Mouse (Mus musculus) urinary bladder, postnatal 25 days (tissue): ENCODE results near the gene Rpl9-ps1.

Experiments
- DNase-seq: peaks from one replicate; pipeline ENCODE4 v3.0.0; 2022; ENCODE audit warnings: low spot score

Gene Rpl9-ps1

DNA sequence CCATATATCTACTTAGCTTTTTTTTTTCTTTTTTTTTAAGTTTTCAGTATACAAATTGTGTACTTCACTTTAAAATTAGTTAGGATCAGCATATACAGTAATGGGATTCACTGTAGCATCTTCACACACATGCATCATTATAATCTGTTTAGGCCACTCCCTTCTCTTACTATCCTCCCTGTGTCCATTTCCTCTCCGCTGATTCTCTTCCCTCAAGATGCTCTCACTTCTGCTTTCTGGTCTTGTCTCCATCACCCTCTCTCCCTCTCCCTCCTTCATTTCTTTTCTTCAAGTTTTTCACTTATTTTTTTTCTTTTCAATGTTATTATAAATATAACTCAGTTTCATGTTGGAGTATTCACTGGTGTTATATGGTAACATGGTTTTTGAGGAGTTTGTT is 26.4 kb downstream of the Rpl9-ps1 start:
- DNase-seq, result no peak

DNA sequence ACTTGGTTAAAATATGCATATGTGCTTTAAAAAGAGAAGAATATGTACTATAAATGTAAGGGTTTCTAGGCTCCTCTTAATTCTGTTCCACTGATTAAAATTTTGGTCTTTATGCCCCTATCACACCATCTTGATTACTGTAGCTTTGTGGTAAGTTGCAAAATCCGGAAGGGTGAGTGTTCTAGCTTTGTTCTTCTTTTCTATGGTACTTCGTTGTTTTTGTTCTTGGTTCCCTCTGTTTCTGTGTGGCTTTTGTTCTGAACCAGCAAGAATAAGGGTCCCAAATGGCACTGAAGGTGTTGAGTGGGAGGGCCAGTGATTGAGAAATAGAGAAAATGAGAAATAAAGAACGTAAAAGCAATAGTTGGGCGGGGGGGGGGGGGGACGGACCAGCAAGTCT is 27.2 kb downstream of the Rpl9-ps1 start:
- no peak for DNase-seq

DNA sequence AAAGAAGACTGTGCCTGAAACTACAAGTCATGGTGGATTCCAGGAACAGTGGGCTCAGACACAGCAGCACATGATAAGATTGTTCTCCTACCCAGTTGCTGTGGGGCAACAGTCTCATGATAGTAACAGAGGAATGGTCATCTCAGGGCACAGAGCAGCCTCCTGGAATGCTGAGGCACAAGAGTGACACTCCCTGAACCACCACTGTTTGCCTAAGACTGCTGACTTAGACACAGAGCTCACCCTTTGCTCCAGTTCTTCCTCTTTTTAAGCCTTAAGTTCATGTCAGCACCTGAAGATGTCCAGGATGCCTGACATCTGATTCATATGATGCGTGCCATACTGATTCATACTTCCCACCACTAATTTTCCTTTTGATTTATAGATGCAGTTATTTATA is 28.8 kb downstream of the Rpl9-ps1 start:
- no peak for DNase-seq

DNA sequence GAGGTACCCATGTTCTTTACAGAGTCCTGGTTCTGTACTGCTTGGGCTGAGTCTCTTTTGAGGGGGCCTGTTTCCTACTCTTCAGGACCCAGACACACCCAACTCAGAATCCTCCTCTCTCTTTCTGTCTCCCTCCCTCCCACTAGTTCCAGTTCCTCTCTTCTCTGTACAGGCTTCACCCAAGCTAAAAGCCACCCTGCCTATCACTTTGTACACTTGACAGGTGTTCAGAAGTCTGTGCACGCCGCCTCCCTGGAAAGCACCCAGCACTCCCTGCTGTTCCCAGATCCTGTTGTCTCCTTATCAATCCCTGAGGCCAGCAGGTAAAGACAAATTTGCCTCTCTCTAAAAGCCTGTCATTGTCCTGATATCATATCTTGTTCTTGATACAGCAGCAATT is 34.5 kb downstream of the Rpl9-ps1 start:
- DNase-seq, result no peak

DNA sequence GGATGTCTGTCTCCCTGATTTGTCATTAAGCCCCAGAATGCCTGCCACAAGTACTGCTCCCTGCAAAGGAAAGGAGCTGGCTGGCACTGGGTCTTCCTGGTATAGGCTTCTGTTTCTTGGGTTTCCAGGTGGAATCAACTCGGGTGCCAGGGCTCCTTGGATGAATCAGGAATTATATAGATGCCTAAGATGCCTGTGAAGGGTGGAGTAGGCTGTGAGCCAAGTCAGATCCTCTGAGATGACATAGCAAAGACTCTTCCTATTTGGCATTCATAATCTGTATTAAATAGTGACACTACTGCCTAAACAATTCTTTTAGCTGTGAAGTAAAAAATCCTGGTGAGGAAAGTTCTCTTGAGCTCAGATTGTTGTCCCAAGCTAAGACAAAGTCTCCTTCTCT is 39.0 kb downstream of the Rpl9-ps1 start:
- DNase-seq, result no peak

DNA sequence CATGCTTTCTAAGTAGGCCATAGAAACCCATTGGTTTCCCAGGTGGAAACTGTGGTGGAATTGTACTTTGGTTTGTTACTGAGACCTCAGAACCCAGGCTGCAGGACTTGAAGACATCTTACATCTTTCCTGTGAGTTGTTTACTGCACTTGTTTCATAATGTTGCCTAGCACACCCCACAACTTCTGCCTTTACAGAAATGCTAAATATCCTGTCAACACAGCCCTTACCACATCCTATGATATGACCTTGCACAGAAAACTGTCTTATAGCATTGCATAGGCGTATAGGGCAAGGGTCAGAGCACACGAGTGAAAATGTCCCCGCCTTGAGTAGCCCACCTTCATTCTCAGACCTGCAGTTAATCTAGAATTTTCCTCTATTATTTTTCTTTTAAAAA is 39.9 kb downstream of the Rpl9-ps1 start:
- no peak for DNase-seq

DNA sequence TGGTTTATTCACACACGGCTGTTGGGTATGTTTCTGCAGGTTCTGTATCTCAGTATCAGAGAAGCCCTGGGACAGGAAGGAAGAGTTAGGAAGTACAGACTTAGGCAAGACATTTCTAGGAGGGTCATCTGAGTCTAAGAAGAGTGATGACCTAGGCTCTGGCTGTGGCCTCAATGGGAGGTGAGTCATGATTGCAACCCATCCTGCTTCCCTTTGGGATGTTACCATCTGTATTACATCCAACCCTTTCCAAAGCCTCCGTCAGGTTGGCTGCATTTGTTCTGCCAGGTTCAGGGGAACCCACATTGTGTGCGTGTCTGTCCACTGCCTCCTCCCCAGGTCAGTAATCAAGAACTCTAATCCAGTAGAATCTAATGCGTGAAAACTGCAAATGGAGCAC is 40.7 kb downstream of the Rpl9-ps1 start:
- no peak for DNase-seq

DNA sequence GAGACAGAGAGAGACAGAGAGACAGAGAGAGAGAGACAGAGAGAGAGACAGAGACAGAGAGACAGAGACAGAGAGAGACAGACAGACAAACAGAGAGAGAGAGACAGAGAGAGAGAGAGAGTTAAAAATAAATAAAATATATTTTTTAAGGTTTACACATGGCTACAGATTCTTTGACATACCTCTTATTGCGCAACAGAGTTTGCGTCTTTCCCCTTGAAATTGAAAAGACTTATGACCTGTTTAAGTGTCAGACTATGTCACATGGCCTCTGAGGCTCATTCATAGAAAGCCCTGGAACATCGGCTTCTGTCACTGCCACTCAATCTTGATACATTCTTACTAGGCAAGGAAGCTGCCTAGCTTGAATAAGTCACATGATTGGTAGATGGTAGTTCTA is 42.0 kb downstream of the Rpl9-ps1 start:
- no peak for DNase-seq

DNA sequence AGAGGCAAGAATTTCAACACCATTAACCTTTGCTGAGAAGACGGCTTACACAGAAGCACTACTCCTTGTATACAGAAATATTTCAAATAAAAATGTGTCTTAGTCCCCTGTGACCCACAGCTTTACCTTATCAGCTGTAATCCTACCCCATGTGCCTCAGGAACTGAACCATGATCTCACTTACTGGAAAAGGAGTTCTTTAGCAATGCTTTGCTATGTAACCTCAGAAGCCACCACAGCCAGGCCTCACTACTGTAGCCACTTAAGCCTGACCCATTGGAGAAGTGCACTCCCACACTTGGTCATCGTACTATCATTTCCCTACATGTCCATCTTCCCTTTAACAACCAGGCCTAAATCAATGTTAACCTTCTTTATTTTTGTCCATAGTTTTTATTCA is 44.8 kb downstream of the Rpl9-ps1 start:
- no peak for DNase-seq

DNA sequence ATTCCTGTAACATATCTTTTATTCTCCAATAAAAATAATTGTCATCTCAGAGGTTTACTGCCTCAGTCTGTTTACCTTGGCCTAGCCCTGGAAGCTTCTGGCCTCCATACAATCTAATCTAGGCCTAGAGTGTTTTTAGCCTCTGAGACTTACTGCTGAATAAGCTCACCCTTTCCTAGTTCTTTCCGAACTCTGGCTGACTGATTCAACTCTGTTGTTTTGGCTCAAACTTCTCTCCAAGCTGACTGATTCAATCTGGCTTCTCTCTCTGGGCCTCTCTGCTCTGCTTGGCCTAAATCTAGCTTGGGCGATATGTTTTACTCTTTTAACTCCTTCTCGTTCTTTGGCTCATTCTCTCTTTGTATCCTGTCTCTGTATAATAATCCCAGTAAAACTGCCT is 46.4 kb downstream of the Rpl9-ps1 start:
- DNase-seq, result no peak

DNA sequence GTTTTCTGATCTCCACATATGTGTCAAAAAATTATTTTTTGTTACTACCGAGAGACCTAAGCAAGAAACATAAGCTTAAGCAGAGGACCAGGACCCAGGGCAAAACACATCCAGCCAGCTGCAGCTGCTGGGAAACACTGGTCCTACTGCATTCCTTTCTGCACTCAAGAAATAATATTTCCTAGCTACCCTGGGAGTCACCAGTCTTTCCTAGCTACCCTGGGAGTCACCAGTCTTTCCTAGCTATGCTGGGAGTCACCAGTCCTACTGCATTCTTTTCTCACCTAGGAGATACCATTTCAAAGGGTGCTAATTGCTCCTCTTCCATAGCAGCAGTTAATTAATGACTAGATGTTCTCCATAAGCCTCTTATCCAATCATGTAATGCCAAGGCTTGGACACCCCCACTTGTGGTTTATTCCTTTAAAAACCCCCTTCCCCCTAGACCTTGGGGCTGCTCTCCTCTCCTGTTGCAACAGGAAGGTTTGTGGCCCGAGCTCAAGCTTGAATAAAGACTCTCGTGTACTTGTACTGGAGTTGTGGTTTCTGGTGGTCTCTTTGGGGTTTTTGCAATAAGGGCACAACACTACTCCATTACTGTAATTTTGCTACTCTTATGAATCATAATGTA is 47.1 kb downstream of the Rpl9-ps1 start:
- no peak for DNase-seq

DNA sequence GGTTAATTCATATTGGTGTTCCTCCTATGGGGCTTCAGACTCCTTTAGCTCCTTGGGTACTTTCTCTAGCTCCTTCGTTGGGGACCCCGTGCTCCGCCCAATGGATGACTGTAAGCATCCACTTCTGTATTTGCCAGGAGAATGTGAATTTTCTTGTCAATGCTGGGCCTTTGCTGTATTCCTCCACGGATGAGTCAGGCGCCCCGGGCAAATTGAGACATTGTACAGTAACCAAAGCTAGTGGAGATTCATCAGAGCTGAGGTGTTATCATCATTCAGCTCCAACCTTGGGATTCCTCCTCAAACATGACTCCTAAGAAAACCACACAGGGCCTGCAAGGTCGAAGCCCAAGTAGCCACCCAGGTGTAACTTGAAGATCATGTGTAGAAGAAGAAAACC is 47.6 kb downstream of the Rpl9-ps1 start:
- DNase-seq, result no peak

DNA sequence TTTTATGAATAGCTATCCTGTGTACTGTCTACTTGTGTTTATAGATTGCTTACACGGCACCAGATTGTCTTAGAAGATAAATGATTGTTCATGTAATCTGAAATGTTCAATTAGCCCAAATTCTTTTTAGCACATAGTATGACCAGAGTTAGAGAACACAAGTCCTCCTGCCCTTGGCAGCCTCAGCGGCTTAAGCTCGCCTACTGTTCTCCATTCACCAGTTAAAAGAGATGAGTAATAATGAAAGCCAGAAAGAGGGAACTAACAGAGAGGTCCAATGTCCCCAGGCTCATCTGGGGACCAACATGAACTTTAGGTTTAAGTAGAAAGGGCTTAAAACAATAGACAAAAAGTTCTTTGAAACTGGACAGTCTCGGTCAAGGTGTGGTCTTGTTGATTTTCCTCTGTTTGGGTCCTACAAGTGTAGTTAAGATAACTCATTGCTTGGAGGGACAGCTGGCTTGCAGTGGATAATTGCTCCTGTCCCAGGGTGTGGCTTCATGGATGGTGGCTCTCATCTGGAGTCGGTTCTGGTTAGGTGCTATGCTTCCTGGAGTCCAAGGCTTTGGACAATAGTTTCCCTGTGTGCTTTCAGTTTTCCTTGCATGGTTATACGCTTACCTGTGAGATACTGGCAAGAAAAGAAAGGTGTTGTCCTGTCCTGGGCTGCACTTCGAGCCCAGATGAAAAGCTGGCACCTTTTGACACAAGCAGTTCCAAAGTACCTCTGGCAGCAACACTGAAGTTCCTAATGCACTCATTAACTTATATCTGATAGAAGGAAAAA is 49.6 kb downstream of the Rpl9-ps1 start:
- DNase-seq, result no peak
